Mouse (Mus musculus) forebrain, postnatal 0 days (tissue): ENCODE results near the gene Ptpn18. TPM values are rescaled to one million over a fixed set of nuclear protein-coding genes. Genes with fewer than 3 reads are reported as not detected.

Source experiments
- ATAC-seq: fragments of 200-750 bp; cut with Nextera tagmentation; 2 replicates; pipeline ENCODE4 v1.8.0; 2017; ENCODE audit warnings: mild to moderate bottlenecking, moderate library complexity
- DNase-seq: peaks from one replicate; pipeline ENCODE4 v3.0.0-alpha.2; 2015
- H3K27ac ChIP-seq: fragments of 300-500 bp; sonication (generic); 2 replicates; pipeline ENCODE4 v1.5.1; 2014; ENCODE audit warnings: low read depth, mild to moderate bottlenecking, antibody characterized with exemption, low read length, moderate library complexity, mixed read lengths
- H3K27me3 ChIP-seq: fragments of 300-500 bp; sonication (generic); 2 replicates; pipeline ENCODE4 v1.6.1; 2014; ENCODE audit warnings: mild to moderate bottlenecking, low read length, mixed read lengths; ENCODE audit not compliant: insufficient read depth
- H3K36me3 ChIP-seq: fragments of 300-500 bp; sonication (generic); 2 replicates; pipeline ENCODE4 v1.6.1; 2014; ENCODE audit warnings: mild to moderate bottlenecking, moderate library complexity; ENCODE audit not compliant: insufficient read depth
- H3K4me1 ChIP-seq: fragments of 300-500 bp; sonication (generic); 2 replicates; pipeline ENCODE4 v1.6.1; 2014; ENCODE audit warnings: antibody characterized with exemption; ENCODE audit not compliant: insufficient read depth
- H3K4me2 ChIP-seq: fragments of 300-500 bp; sonication (generic); 2 replicates; pipeline ENCODE4 v1.6.1; 2014; ENCODE audit warnings: low read depth, mild to moderate bottlenecking, moderate library complexity
- H3K4me3 ChIP-seq: fragments of 300-500 bp; sonication (generic); 2 replicates; pipeline ENCODE4 v1.5.1; 2014; ENCODE audit warnings: low read depth, low read length, mixed read lengths
- H3K9ac ChIP-seq: fragments of 300-500 bp; sonication (generic); 2 replicates; pipeline ENCODE4 v1.6.1; 2014; ENCODE audit warnings: mild to moderate bottlenecking
- H3K9me3 ChIP-seq: fragments of 300-500 bp; sonication (generic); 2 replicates; pipeline ENCODE4 v1.6.1; 2016; ENCODE audit warnings: low read length
- CTCF ChIP-seq: sonication (generic); IDR thresholded peaks from 2 replicates; pipeline ENCODE4 v1.5.1; 2016; ENCODE audit warnings: antibody characterized with exemption, control low read depth, low read depth
- WGBS: fragments of 180-500 bp; shearing (Covaris S2); extraction: QIAGEN DNeasy Blood & Tissue Kit; methylation state at CpG from one replicate; pipeline ENCODE4 v1.1.7; 2014; 5-methylcytosine and 5-hydroxymethylcytosine counted together
- polyA plus RNA-seq: library from polyadenylated mRNA; unstranded; fragments of >200 nt; fragmentation: Nextera tagmentation; extraction: Ambion mirVana; gene quantifications from 2 replicates; pipeline ENCODE4 v1.2.1, GENCODE M21; 2015
- total RNA-seq: library from RNA; depleted of rRNA; stranded (reverse); fragments of >200 nt; gene quantifications from 2 replicates; pipeline ENCODE4 v1.2.3, GENCODE M21; 2014

Ptpn18 gene
- total and polyA plus RNA-seq, 2 experiments from 2014 or later: 4.3 to 6.5 TPM

GRCm38 (mm10) chr1:34478891-34479655, 19.5 kb downstream of the Ptpn18 start:
- no peak overlapping the region for H3K9ac ChIP-seq
- no peak overlapping the region for H3K4me3 ChIP-seq
- no peaks in the 10 kb centered on the region for H3K9me3 ChIP-seq
- no peaks in the 10 kb centered on the region for H3K4me1 ChIP-seq
- H3K36me3 ChIP-seq: no peaks in the 10 kb centered on the region
- WGBS: 78% methylated on average over 11 of the region's 11 CpGs
- ATAC-seq: no peak
- H3K27ac ChIP-seq: no peak overlapping the region
- no peak overlapping the region for H3K4me2 ChIP-seq
- no peak for TF ChIP-seq CTCF
- DNase-seq: no peak
- no peaks in the 10 kb centered on the region for H3K27me3 ChIP-seq

GRCm38 (mm10) chr1:34480801-34481200, 21.2 kb downstream of the Ptpn18 start:
- no peaks in the 10 kb centered on the region for H3K9me3 ChIP-seq
- ATAC-seq (no peak), DNase-seq (no peak)
- 78% methylated on average over 5 of the region's 5 CpGs for WGBS
- H3K27me3 ChIP-seq: no peaks in the 10 kb centered on the region
- no peaks in the 10 kb centered on the region for H3K36me3 ChIP-seq
- no peak for TF ChIP-seq CTCF
- H3K4me3 ChIP-seq: no peak overlapping the region
- no peaks in the 10 kb centered on the region for H3K4me1 ChIP-seq
- H3K4me2 ChIP-seq: no peak overlapping the region
- H3K9ac ChIP-seq: no peak overlapping the region
- no peak overlapping the region for H3K27ac ChIP-seq

DNA sequence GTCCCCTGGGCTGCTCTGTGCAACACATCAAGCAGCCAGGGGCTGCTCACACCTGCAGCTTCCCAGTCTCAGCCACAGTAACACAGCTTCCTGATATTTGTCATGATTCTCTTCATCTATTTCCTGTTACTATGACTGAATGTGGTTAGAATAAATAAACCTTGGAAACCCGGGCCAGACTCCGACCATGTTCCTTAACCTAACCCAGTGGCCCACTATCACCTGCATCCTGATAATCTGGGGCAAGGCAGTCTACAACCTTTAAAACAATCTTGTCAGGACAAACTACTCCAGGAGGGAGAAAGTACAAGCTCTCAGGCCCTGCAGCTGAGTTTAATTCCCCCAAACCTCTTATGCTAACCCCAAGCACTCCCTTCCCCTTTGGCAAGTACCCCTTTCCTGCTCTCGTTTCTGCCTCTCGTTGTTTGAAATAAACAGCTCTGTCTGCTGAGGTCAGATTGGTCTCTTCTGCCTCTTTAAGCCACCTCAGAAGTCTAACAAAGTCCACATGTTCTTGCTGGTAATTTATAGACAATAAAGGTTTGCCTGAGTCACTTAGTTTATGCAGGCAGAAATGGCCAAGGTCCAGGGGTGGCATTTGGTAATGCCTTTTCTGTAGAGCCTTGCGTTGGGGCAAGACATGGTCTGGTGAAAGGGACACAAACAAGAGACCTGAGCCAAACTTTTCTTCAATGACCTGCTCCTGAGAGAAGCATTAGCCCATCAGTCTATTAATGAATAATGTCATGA, 22.5 kb downstream of the Ptpn18 start:
- WGBS: 77% methylated on average over 5 of the region's 5 CpGs

DNA sequence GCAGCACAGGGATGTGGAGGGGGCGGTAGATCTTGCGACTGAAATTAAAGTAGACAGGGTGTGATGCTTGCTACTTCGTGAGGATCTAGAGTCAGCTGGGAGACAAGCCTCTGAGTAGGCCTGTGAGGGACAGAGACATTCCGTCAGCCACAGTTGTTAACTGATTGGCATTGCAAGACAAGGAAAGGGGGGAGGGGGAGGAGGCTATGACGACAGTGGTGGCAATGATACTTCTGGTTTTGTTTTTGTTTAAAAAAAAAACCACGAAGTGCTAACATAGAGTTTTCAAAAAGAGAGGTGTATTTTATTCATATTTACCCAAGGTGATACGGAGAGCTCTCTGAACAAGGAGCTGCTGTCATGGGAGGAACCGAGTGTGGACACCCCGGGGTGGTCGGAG, 24.9 kb downstream of the Ptpn18 start:
- no peaks in the 10 kb centered on the region for H3K4me1 ChIP-seq
- H3K4me2 ChIP-seq: no peak overlapping the region
- H3K9me3 ChIP-seq: no peaks in the 10 kb centered on the region
- 80% methylated on average over 10 of the region's 10 CpGs for WGBS
- H3K27me3 ChIP-seq: no peaks in the 10 kb centered on the region
- TF ChIP-seq CTCF: no peak
- H3K27ac ChIP-seq: no peak overlapping the region
- no peaks in the 10 kb centered on the region for H3K36me3 ChIP-seq
- no peak for DNase-seq
- H3K9ac ChIP-seq: no peak overlapping the region
- ATAC-seq: no peak
- H3K4me3 ChIP-seq: no peak overlapping the region

More for the DNA sequence above, 22.5 kb downstream of the Ptpn18 start:
- no peak for TF ChIP-seq CTCF
- H3K27ac ChIP-seq: no peak overlapping the region
- no peaks in the 10 kb centered on the region for H3K36me3 ChIP-seq
- no peaks in the 10 kb centered on the region for H3K9me3 ChIP-seq
- H3K4me3 ChIP-seq: no peak overlapping the region
- H3K9ac ChIP-seq: no peak overlapping the region
- H3K4me2 ChIP-seq: no peak overlapping the region
- ATAC-seq (no peak), DNase-seq (no peak)
- no peaks in the 10 kb centered on the region for H3K4me1 ChIP-seq
- H3K27me3 ChIP-seq: no peaks in the 10 kb centered on the region

GRCm38 (mm10) chr1:34485461-34486188, 26.1 kb downstream of the Ptpn18 start:
- Histone ChIP-seq H3K4me3 (peak overlapping the region; percentile 33), H3K36me3 (no peaks in the 10 kb centered on the region), H3K27ac (no peak overlapping the region), H3K4me1 (no peaks in the 10 kb centered on the region), H3K9ac (peak overlapping the region; percentile 37), H3K9me3 (no peaks in the 10 kb centered on the region), H3K4me2 (peak overlapping the region; percentile 57), H3K27me3 (no peaks in the 10 kb centered on the region)
- peak; percentile 83 for TF ChIP-seq CTCF
- DNase-seq: peak; percentile 69
- ATAC-seq: peak; percentile 78
- WGBS: 9% methylated on average over 25 of the region's 25 CpGs

DNA sequence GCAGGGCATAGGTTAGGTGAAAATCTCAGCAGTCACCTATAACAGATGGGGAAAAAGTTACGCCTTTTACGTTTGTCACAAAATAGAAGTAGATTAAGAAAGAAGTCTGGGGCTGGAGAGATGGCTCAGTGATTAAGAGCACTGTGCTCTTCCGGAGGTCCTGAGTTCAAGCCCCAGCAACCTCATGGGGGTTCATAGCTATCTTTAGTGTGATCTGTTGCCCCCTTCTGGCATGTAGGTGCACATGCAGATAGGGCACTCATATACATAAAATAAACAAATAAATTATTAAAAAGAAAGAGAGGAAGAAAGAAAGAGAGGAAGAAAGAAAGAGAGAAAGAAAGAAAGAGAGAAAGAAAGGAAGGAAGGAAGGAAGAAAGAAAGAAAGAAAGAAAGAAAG, 27.8 kb downstream of the Ptpn18 start:
- Histone ChIP-seq H3K27me3 (no peaks in the 10 kb centered on the region), H3K9me3 (no peaks in the 10 kb centered on the region), H3K4me3 (no peak overlapping the region), H3K4me2 (no peak overlapping the region), H3K4me1 (no peaks in the 10 kb centered on the region), H3K9ac (no peak overlapping the region), H3K27ac (no peak overlapping the region), H3K36me3 (no peaks in the 10 kb centered on the region)
- no peak for TF ChIP-seq CTCF
- no peak for DNase-seq
- 90% methylated on average over 3 of the region's 3 CpGs for WGBS
- ATAC-seq: no peak
